9 mouse cellular contexts compared by ENCODE assay signal in the genomic region with DNA sequence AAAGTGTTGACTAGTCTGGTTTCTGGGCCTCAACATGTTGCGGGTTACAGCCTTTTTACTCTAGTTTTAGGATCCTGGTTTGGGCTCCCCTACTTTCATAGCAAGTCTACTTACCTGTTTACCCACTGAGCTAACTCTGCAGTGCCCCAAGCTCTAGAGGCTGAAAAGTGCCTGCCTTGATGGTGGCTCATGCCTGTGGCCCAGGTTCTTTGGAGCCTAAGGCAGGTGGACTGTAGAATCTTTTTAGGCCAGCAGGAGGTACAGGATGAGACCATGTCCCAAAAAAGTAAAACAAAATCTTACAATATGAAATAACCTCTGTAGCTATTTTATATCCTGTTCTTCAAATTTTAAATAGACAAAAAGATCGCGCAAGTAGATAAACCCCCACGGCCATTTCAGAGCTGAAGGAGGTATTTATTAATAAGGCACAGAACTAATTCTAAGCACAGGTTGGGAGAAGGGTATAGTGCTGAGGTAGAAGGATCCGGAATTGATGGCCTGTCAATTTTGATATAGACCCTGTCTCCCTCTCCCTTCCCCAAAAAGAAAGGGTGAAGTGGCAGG. TPM values are rescaled to one million over a fixed set of nuclear protein-coding genes. Genes with fewer than 3 reads are reported as not detected.
DNase-seq lines count a peak whose midpoint lies in the region; ATAC-seq and TF ChIP-seq lines count a peak whose summit lies in the region.
"Had no signal": no experiment of that assay in that cellular context is flagged by ENCODE, and none has a peak within 500 bp of the region (broad histone marks: within the 10 kb centered on the region; RNA-seq: fewer than 3 reads in every experiment).

No protein-coding gene starts in this region.

- TF ChIP-seq EP300 in liver, embryonic 14.5 days (IDR thresholded peaks at IDR 0.05; ENCODE audit: low read depth): no peak

- peaks cover 70% of the 10 kb centered on the region for H3K36me3 ChIP-seq in C2C12 (ENCODE audit: control insufficient read depth, insufficient read depth)
- peaks cover 33% of the 10 kb centered on the region for H3K36me3 ChIP-seq in forebrain, embryonic 15.5 days
- H3K36me3 ChIP-seq in liver, embryonic 14.5 days (replicated peaks; ENCODE audit: control insufficient read depth, insufficient read depth, low read depth): peaks cover 17% of the 10 kb centered on the region

- ATAC-seq in forebrain, embryonic 15.5 days (replicated peaks): no peak
- ATAC-seq in liver, embryonic 14.5 days (ENCODE audit: insufficient read depth): no peak

- WGBS in forebrain, embryonic 15.5 days: 87% methylated on average over 5 of the region's 5 CpGs
- 54% methylated on average over 5 of the region's 5 CpGs for WGBS in liver, embryonic 14.5 days (ENCODE audit: insufficient replicate concordance)

- peak; percentile 15 for DNase-seq in cerebellum, adult 9-10 months
- DNase-seq in cerebellum, postnatal 4 days (ENCODE audit: low spot score in 2 of 2): no peak
- no peak for DNase-seq in liver, embryonic 14.5 days (ENCODE audit: low read depth in 3 of 3, low spot score in 3 of 3)
- no peak for DNase-seq in ovary, adult 18-20 months (ENCODE audit: low spot score)
- no peak for DNase-seq in frontal cortex, postnatal 14 days (ENCODE audit: low spot score in 2 of 2)
- DNase-seq in left cerebral cortex, postnatal 36 days (ENCODE audit: low spot score in 2 of 2): no peak
- DNase-seq: cerebellum, postnatal 14 days had no signal

- H3K4me1 ChIP-seq in forebrain, embryonic 15.5 days: peaks cover 35% of the 10 kb centered on the region
- peaks cover 6 to 22% of the 10 kb centered on the region in 2 experiments; a peak in 3 of 4 replicates for H3K4me1 ChIP-seq in liver, embryonic 14.5 days (replicated peaks; ENCODE audit: control insufficient read depth in 2 of 2, insufficient read depth in 2 of 2, low read length in 1 of 2)

- intact Hi-C loops in left cerebral cortex, postnatal 36 days (cut with DNase I): loop anchor here (5.0 kb wide), 1 partner anchor 148 kb away; a partner anchor contains a TSS

- H3ac ChIP-seq in C2C12 (ENCODE audit: control insufficient read depth, insufficient read length, low read depth): peak overlapping the region; percentile 60

- no peak overlapping the region for H3K27ac ChIP-seq in forebrain, embryonic 15.5 days (replicated peaks)
- peak overlapping the region; percentile 24 for H3K27ac ChIP-seq in liver, embryonic 14.5 days

- H3K4me2 ChIP-seq in forebrain, embryonic 15.5 days (replicated peaks): peak overlapping the region; percentile 91
- H3K4me2 ChIP-seq in liver, embryonic 14.5 days (ENCODE audit: low read depth): peak overlapping the region; percentile 94

- peak overlapping the region; percentile 89 for H3K4me3 ChIP-seq in C2C12 (ENCODE audit: insufficient read depth, poor library complexity, severe bottlenecking)
- H3K4me3 ChIP-seq in forebrain, embryonic 15.5 days: peak overlapping the region; percentile 100
- peak overlapping the region; percentile 83 to 84 for H3K4me3 ChIP-seq in liver, embryonic 14.5 days (ENCODE audit: insufficient read depth in 1 of 2, low read depth in 2 of 2, low read length in 2 of 2)

- 0 out of 2 replicates have a peak overlapping the region, but pooled peaks have one; percentile 99 for H3K9ac ChIP-seq in forebrain, embryonic 15.5 days (replicated peaks)
- H3K9ac ChIP-seq in liver, embryonic 14.5 days (replicated peaks): peak overlapping the region; percentile 89

- H3K9me3 ChIP-seq in forebrain, embryonic 15.5 days: no peaks in the 10 kb centered on the region
- no peaks in the 10 kb centered on the region for H3K9me3 ChIP-seq in liver, embryonic 14.5 days (ENCODE audit: control insufficient read depth, low read length)

- peaks cover 68% of the 10 kb centered on the region for H3K79me2 ChIP-seq in C2C12 (ENCODE audit: control insufficient read depth, insufficient read depth)

- TF ChIP-seq CTCF in C2C12 (IDR thresholded peaks at IDR 0.05; ENCODE audit: control insufficient read depth, insufficient read depth, insufficient read length): no peak
- 0 out of 2 replicates have a peak, but pooled peaks have one; percentile 11 for TF ChIP-seq CTCF in liver, embryonic 14.5 days (IDR thresholded peaks at IDR 0.05; ENCODE audit: low read depth)

- H3K79me3 ChIP-seq in C2C12 (ENCODE audit: low read depth): peaks cover 54% of the 10 kb centered on the region

- no peaks in the 10 kb centered on the region for H3K27me3 ChIP-seq in C2C12 (ENCODE audit: control insufficient read depth, insufficient read depth, insufficient read length)
- no peaks in the 10 kb centered on the region for H3K27me3 ChIP-seq in forebrain, embryonic 15.5 days
- H3K27me3 ChIP-seq in liver, embryonic 14.5 days (ENCODE audit: control insufficient read depth, insufficient read depth, low read length): no peaks in the 10 kb centered on the region

TF ChIP-seq in C2C12, 6 proteins besides CTCF, POLR2A, EP300 and RAD21:
- TF ChIP-seq USF1 (IDR thresholded peaks at IDR 0.05; ENCODE audit: low read depth): no peak
- TF ChIP-seq FOSL1 (IDR thresholded peaks at IDR 0.05; ENCODE audit: insufficient read depth, low read length, poor library complexity, severe bottlenecking): no peak
- no peak for TF ChIP-seq MYOD1 (IDR thresholded peaks at IDR 0.05; ENCODE audit: control insufficient read depth, insufficient read length, low read depth)
- TF ChIP-seq CEBPB (IDR thresholded peaks at IDR 0.05; ENCODE audit: low read depth): no peak
- TF ChIP-seq MYOG (IDR thresholded peaks at IDR 0.05; ENCODE audit: control insufficient read depth, extremely low read depth, insufficient read length): no peak
- no peak for TF ChIP-seq MAX (IDR thresholded peaks at IDR 0.05)

RNA-seq across cellular contexts. Expression of a gene that starts 1.5 kb away (rescaled TPM):
- polyA plus RNA-seq in C2C12 (2012; fragmentation: generic; extraction: Trizol): 297 TPM
- polyA plus RNA-seq in forebrain, embryonic 15.5 days (2015; fragmentation: Nextera tagmentation; extraction: Ambion mirVana): 291 and 296 TPM in 2 replicates
- polyA plus RNA-seq in liver, embryonic 14.5 days (2012; rRNA removed): 73.8 and 163 TPM in 2 replicates
- polyA plus RNA-seq in liver, embryonic 14.5 days (2014; fragmentation: Nextera tagmentation; extraction: Ambion mirVana): 241 and 264 TPM in 2 replicates
- 100 to 1,000 TPM; 150 to 161 TPM for total RNA-seq in left cerebral cortex, postnatal 36 days (2021)

RNA-seq across cellular contexts. Expression of a gene that starts 1.6 kb away (rescaled TPM):
- polyA plus RNA-seq in C2C12 (2012; fragmentation: generic; extraction: Trizol): 914 TPM
- 253 and 276 TPM in 2 replicates for polyA plus RNA-seq in forebrain, embryonic 15.5 days (2015; fragmentation: Nextera tagmentation; extraction: Ambion mirVana)
- 148 and 306 TPM in 2 replicates for polyA plus RNA-seq in liver, embryonic 14.5 days (2012; rRNA removed)
- 396 and 414 TPM in 2 replicates for polyA plus RNA-seq in liver, embryonic 14.5 days (2014; fragmentation: Nextera tagmentation; extraction: Ambion mirVana)
- 10 to 100 TPM; 81.2 to 91.0 TPM for total RNA-seq in left cerebral cortex, postnatal 36 days (2021)

RNA-seq across cellular contexts. Expression of a gene that starts 37.0 kb away (rescaled TPM):
- 21.0 TPM for polyA plus RNA-seq in C2C12 (2012; fragmentation: generic; extraction: Trizol)
- 36.0 and 36.6 TPM in 2 replicates for polyA plus RNA-seq in forebrain, embryonic 15.5 days (2015; fragmentation: Nextera tagmentation; extraction: Ambion mirVana)
- 6.3 and 8.6 TPM in 2 replicates for polyA plus RNA-seq in liver, embryonic 14.5 days (2012; rRNA removed)
- polyA plus RNA-seq in liver, embryonic 14.5 days (2014; fragmentation: Nextera tagmentation; extraction: Ambion mirVana): 15.4 and 16.4 TPM in 2 replicates
- total RNA-seq in left cerebral cortex, postnatal 36 days (2021): 10 to 100 TPM; 31.8 to 36.1 TPM

RNA-seq across cellular contexts. Expression of a gene that starts 41.5 kb away (rescaled TPM):
- 15.5 TPM for polyA plus RNA-seq in C2C12 (2012; fragmentation: generic; extraction: Trizol)
- polyA plus RNA-seq in forebrain, embryonic 15.5 days (2015; fragmentation: Nextera tagmentation; extraction: Ambion mirVana): 175 and 182 TPM in 2 replicates
- polyA plus RNA-seq in liver, embryonic 14.5 days (2012; rRNA removed): 7.3 and 10.8 TPM in 2 replicates
- 36.0 and 38.0 TPM in 2 replicates for polyA plus RNA-seq in liver, embryonic 14.5 days (2014; fragmentation: Nextera tagmentation; extraction: Ambion mirVana)
- 10 to 100 TPM; 51.0 to 54.8 TPM for total RNA-seq in left cerebral cortex, postnatal 36 days (2021)
